Mouse (Mus musculus): Measurements from ENCODE around the gene Mrps27.

Mrps27 gene

GRCm38 (mm10) chr13:99351596-99351995 is 7.0 kb downstream of the Mrps27 start:
- 74% methylated on average over 3 of the region's 3 CpGs for WGBS

- WGBS = 10% methylated on average over 28 of the region's 28 CpGs
These were observed 8.3 kb downstream of the Mrps27 start for GRCm38 (mm10) chr13:99352758-99353489.

GRCm38 (mm10) chr13:99353490-99353851 is 8.9 kb downstream of the Mrps27 start:
- 2% methylated on average over 7 of the region's 7 CpGs for WGBS

- 91% methylated on average over 6 of the region's 6 CpGs for WGBS
These were observed 10.5 kb downstream of the Mrps27 start for GRCm38 (mm10) chr13:99355072-99355471.

- 87% methylated on average over 7 of the region's 7 CpGs for WGBS
These were observed 11.3 kb downstream of the Mrps27 start for GRCm38 (mm10) chr13:99355861-99356260.

GRCm38 (mm10) chr13:99356428-99357265 is 12.1 kb downstream of the Mrps27 start:
- 59% methylated on average over 9 of the region's 9 CpGs for WGBS

GRCm38 (mm10) chr13:99358921-99359320 is 14.3 kb downstream of the Mrps27 start:
- 91% methylated on average over 14 of the region's 14 CpGs for WGBS

GRCm38 (mm10) chr13:99363866-99364265 is 19.3 kb downstream of the Mrps27 start:
- WGBS = 55% methylated on average over 4 of the region's 4 CpGs

- WGBS = 54% methylated on average over 5 of the region's 5 CpGs
These were observed 22.0 kb downstream of the Mrps27 start for GRCm38 (mm10) chr13:99366422-99367175.

GRCm38 (mm10) chr13:99367554-99368174 is 23.1 kb downstream of the Mrps27 start:
- WGBS = 59% methylated on average over 12 of the region's 12 CpGs

- 69% methylated on average over 12 of the region's 12 CpGs for WGBS
These were observed 24.5 kb downstream of the Mrps27 start for GRCm38 (mm10) chr13:99369103-99369502.

GRCm38 (mm10) chr13:99371285-99371684 is 26.7 kb downstream of the Mrps27 start:
- WGBS = 95% methylated on average over 5 of the region's 5 CpGs

GRCm38 (mm10) chr13:99373684-99374083 is 29.1 kb downstream of the Mrps27 start:
- 89% methylated on average over 7 of the region's 7 CpGs for WGBS

GRCm38 (mm10) chr13:99374191-99374590 is 29.6 kb downstream of the Mrps27 start:
- WGBS = 78% methylated on average over 4 of the region's 4 CpGs

GRCm38 (mm10) chr13:99375550-99375949 is 31.0 kb downstream of the Mrps27 start:
- 25% methylated on average over 6 of the region's 6 CpGs for WGBS

- 78% methylated on average over 6 of the region's 6 CpGs for WGBS
These were observed 32.5 kb downstream of the Mrps27 start for GRCm38 (mm10) chr13:99377055-99377454.

GRCm38 (mm10) chr13:99378223-99378622 is 33.6 kb downstream of the Mrps27 start:
- WGBS = 92% methylated on average over 1 of the region's 1 CpGs

- WGBS = 55% methylated on average over 6 of the region's 6 CpGs
These were observed 37.8 kb downstream of the Mrps27 start for GRCm38 (mm10) chr13:99382373-99382772.

GRCm38 (mm10) chr13:99384555-99385203 is 40.1 kb downstream of the Mrps27 start:
- 79% methylated on average over 7 of the region's 7 CpGs for WGBS

GRCm38 (mm10) chr13:99385911-99386310 is 41.3 kb downstream of the Mrps27 start:
- WGBS = 89% methylated on average over 6 of the region's 6 CpGs

- 82% methylated on average over 7 of the region's 7 CpGs for WGBS
These were observed 41.8 kb downstream of the Mrps27 start for GRCm38 (mm10) chr13:99386341-99386740.

All from cerebral cortex, adult 2 months (tissue).